Mouse (Mus musculus): ENCODE measurements around the gene Rbm4. TPM values are rescaled to one million over a fixed set of nuclear protein-coding genes. Genes with fewer than 3 reads are reported as not detected.

The Rbm4 gene
- polyA plus RNA-seq, 1 experiment from 2014 or later = 92.9 TPM

GRCm38 (mm10) chr19:4745057-4745456, 48.6 kb downstream of the Rbm4 start:
- Histone ChIP-seq H3K9ac (replicated peaks; ENCODE audit: low read length) (no peak overlapping the region), H3K36me3 (replicated peaks; ENCODE audit: control insufficient read depth, insufficient read depth, low read depth, low read length) (no peaks in the 10 kb centered on the region)
- ATAC-seq (replicated peaks; ENCODE audit: insufficient number of reproducible peaks, low FRiP score, low TSS enrichment, low read depth) = no peak

GRCm38 (mm10) chr19:4744026-4744425, 49.7 kb downstream of the Rbm4 start:
- H3K4me1 ChIP-seq (ENCODE audit: control insufficient read depth, insufficient read depth, low read length) = no peaks in the 10 kb centered on the region
- no peak overlapping the region for H3K4me2 ChIP-seq (ENCODE audit: low read depth, low read length)
- no peaks in the 10 kb centered on the region for H3K9me3 ChIP-seq (replicated peaks; ENCODE audit: control insufficient read depth, low read length)
- no peak overlapping the region for H3K27ac ChIP-seq (replicated peaks; ENCODE audit: low read depth, low read length)
- no peaks in the 10 kb centered on the region; the same call in 1 of the 2 replicates for H3K36me3 ChIP-seq (replicated peaks; ENCODE audit: control insufficient read depth, insufficient read depth, low read depth, low read length)
- H3K27me3 ChIP-seq (ENCODE audit: control insufficient read depth, insufficient read depth, low read length) = no peaks in the 10 kb centered on the region
- H3K9ac ChIP-seq (replicated peaks; ENCODE audit: low read length) = no peak overlapping the region
- H3K4me3 ChIP-seq (ENCODE audit: low read depth, low read length) = no peak overlapping the region
- ATAC-seq (replicated peaks; ENCODE audit: insufficient number of reproducible peaks, low FRiP score, low TSS enrichment, low read depth) (no peak), DNase-seq (ENCODE audit: low spot score) (no peak)
- 84% methylated on average over 14 of the region's 14 CpGs for WGBS

More at GRCm38 (mm10) chr19:4745057-4745456, 48.6 kb downstream of the Rbm4 start:
- Histone ChIP-seq H3K4me2 (ENCODE audit: low read depth, low read length) (no peak overlapping the region), H3K4me3 (ENCODE audit: low read depth, low read length) (no peak overlapping the region), H3K4me1 (ENCODE audit: control insufficient read depth, insufficient read depth, low read length) (no peaks in the 10 kb centered on the region), H3K27ac (replicated peaks; ENCODE audit: low read depth, low read length) (no peak overlapping the region), H3K27me3 (ENCODE audit: control insufficient read depth, insufficient read depth, low read length) (no peaks in the 10 kb centered on the region), H3K9me3 (replicated peaks; ENCODE audit: control insufficient read depth, low read length) (no peaks in the 10 kb centered on the region)
- DNase-seq (ENCODE audit: low spot score) = no peak
- 80% methylated on average over 9 of the region's 9 CpGs for WGBS

- Histone ChIP-seq H3K4me1 (ENCODE audit: control insufficient read depth, insufficient read depth, low read length) (no peaks in the 10 kb centered on the region), H3K9me3 (replicated peaks; ENCODE audit: control insufficient read depth, low read length) (no peaks in the 10 kb centered on the region), H3K4me2 (ENCODE audit: low read depth, low read length) (no peak overlapping the region), H3K36me3 (replicated peaks; ENCODE audit: control insufficient read depth, insufficient read depth, low read depth, low read length) (no peaks in the 10 kb centered on the region; the same call in 1 of the 2 replicates), H3K9ac (replicated peaks; ENCODE audit: low read length) (no peak overlapping the region), H3K27ac (replicated peaks; ENCODE audit: low read depth, low read length) (no peak overlapping the region), H3K4me3 (ENCODE audit: low read depth, low read length) (no peak overlapping the region), H3K27me3 (ENCODE audit: control insufficient read depth, insufficient read depth, low read length) (no peaks in the 10 kb centered on the region)
- DNase-seq (ENCODE audit: low spot score) (peak; percentile 70), ATAC-seq (replicated peaks; ENCODE audit: insufficient number of reproducible peaks, low FRiP score, low TSS enrichment, low read depth) (no peak)
- WGBS = 37% methylated on average over 5 of the region's 5 CpGs
Observed at GRCm38 (mm10) chr19:4743524-4743923, 50.2 kb downstream of the Rbm4 start.

- ATAC-seq (replicated peaks; ENCODE audit: insufficient number of reproducible peaks, low FRiP score, low TSS enrichment, low read depth) (no peak), DNase-seq (ENCODE audit: low spot score) (no peak)
- H3K9me3 ChIP-seq (replicated peaks; ENCODE audit: control insufficient read depth, low read length) = no peaks in the 10 kb centered on the region
- no peaks in the 10 kb centered on the region for H3K27me3 ChIP-seq (ENCODE audit: control insufficient read depth, insufficient read depth, low read length)
- 92% methylated on average over 6 of the region's 6 CpGs for WGBS
- H3K9ac ChIP-seq (replicated peaks; ENCODE audit: low read length) = no peak overlapping the region
- H3K4me3 ChIP-seq (ENCODE audit: low read depth, low read length) = no peak overlapping the region
- H3K36me3 ChIP-seq (replicated peaks; ENCODE audit: control insufficient read depth, insufficient read depth, low read depth, low read length) = no peaks in the 10 kb centered on the region; the same call in 1 of the 2 replicates
- H3K4me2 ChIP-seq (ENCODE audit: low read depth, low read length) = no peak overlapping the region
- no peaks in the 10 kb centered on the region for H3K4me1 ChIP-seq (ENCODE audit: control insufficient read depth, insufficient read depth, low read length)
- H3K27ac ChIP-seq (replicated peaks; ENCODE audit: low read depth, low read length) = no peak overlapping the region
Observed at GRCm38 (mm10) chr19:4742229-4742628, 51.5 kb downstream of the Rbm4 start.

DNA sequence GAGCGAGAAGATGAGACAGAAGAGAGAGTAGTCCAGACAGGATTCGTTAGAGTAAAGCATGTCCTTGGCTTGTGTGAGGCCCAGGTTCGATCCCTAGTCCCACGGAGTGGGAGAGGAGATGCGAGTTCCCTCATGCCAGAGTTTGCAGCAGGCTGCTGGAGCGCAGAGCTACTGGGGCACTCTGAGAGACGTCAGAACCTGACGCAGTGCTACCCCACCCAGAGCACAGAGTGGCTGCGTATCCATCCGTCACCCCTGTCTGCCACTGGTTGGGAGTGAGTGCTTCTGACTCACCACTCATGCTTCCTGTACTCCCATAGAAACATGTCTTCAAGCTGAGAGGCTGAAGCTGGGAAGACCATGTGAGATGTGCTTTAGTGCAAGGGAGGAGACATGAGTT, 52.2 kb downstream of the Rbm4 start:
- DNase-seq (ENCODE audit: low spot score) (no peak), ATAC-seq (replicated peaks; ENCODE audit: insufficient number of reproducible peaks, low FRiP score, low TSS enrichment, low read depth) (no peak)
- Histone ChIP-seq H3K27me3 (ENCODE audit: control insufficient read depth, insufficient read depth, low read length) (no peaks in the 10 kb centered on the region), H3K9ac (replicated peaks; ENCODE audit: low read length) (no peak overlapping the region), H3K27ac (replicated peaks; ENCODE audit: low read depth, low read length) (no peak overlapping the region), H3K4me2 (ENCODE audit: low read depth, low read length) (no peak overlapping the region), H3K4me3 (ENCODE audit: low read depth, low read length) (no peak overlapping the region), H3K9me3 (replicated peaks; ENCODE audit: control insufficient read depth, low read length) (no peaks in the 10 kb centered on the region), H3K4me1 (ENCODE audit: control insufficient read depth, insufficient read depth, low read length) (no peaks in the 10 kb centered on the region), H3K36me3 (replicated peaks; ENCODE audit: control insufficient read depth, insufficient read depth, low read depth, low read length) (no peaks in the 10 kb centered on the region; the same call in 1 of the 2 replicates)
- 82% methylated on average over 10 of the region's 10 CpGs for WGBS

- Histone ChIP-seq H3K9me3 (replicated peaks; ENCODE audit: control insufficient read depth, low read length) (no peaks in the 10 kb centered on the region), H3K4me1 (ENCODE audit: control insufficient read depth, insufficient read depth, low read length) (no peaks in the 10 kb centered on the region), H3K4me2 (ENCODE audit: low read depth, low read length) (no peak overlapping the region), H3K36me3 (replicated peaks; ENCODE audit: control insufficient read depth, insufficient read depth, low read depth, low read length) (no peaks in the 10 kb centered on the region; the same call in 1 of the 2 replicates), H3K27me3 (ENCODE audit: control insufficient read depth, insufficient read depth, low read length) (no peaks in the 10 kb centered on the region), H3K27ac (replicated peaks; ENCODE audit: low read depth, low read length) (no peak overlapping the region), H3K4me3 (ENCODE audit: low read depth, low read length) (no peak overlapping the region), H3K9ac (replicated peaks; ENCODE audit: low read length) (no peak overlapping the region)
- WGBS = 91% methylated on average over 5 of the region's 5 CpGs
- ATAC-seq (replicated peaks; ENCODE audit: insufficient number of reproducible peaks, low FRiP score, low TSS enrichment, low read depth) (no peak), DNase-seq (ENCODE audit: low spot score) (no peak)
Observed at GRCm38 (mm10) chr19:4739762-4740161, 53.9 kb downstream of the Rbm4 start.

DNA sequence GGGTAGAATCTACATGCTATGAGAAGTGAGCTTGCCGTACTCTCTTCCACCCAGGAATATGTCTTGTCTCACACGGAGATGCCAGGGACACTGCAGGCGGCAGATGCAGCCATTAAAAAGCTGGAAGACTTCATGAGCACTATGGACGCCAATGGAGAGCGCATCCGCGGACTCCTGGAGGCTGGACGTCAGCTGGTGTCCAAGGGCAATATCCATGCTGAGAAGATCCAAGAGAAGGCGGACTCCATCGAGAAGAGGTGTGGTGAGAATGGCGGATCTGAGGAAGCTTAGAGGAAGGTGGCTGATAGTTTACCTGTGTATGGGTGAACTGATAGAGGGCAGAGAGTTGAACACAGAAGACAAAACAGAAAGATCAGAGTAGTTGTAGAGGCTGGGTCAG, 54.6 kb downstream of the Rbm4 start:
- DNase-seq (ENCODE audit: low spot score) (no peak), ATAC-seq (replicated peaks; ENCODE audit: insufficient number of reproducible peaks, low FRiP score, low TSS enrichment, low read depth) (no peak)
- Histone ChIP-seq H3K9me3 (replicated peaks; ENCODE audit: control insufficient read depth, low read length) (no peaks in the 10 kb centered on the region), H3K36me3 (replicated peaks; ENCODE audit: control insufficient read depth, insufficient read depth, low read depth, low read length) (no peaks in the 10 kb centered on the region; the same call in 1 of the 2 replicates), H3K27me3 (ENCODE audit: control insufficient read depth, insufficient read depth, low read length) (no peaks in the 10 kb centered on the region), H3K27ac (replicated peaks; ENCODE audit: low read depth, low read length) (no peak overlapping the region), H3K4me1 (ENCODE audit: control insufficient read depth, insufficient read depth, low read length) (no peaks in the 10 kb centered on the region), H3K9ac (replicated peaks; ENCODE audit: low read length) (no peak overlapping the region), H3K4me2 (ENCODE audit: low read depth, low read length) (no peak overlapping the region), H3K4me3 (ENCODE audit: low read depth, low read length) (no peak overlapping the region)
- 93% methylated on average over 11 of the region's 11 CpGs for WGBS

DNA sequence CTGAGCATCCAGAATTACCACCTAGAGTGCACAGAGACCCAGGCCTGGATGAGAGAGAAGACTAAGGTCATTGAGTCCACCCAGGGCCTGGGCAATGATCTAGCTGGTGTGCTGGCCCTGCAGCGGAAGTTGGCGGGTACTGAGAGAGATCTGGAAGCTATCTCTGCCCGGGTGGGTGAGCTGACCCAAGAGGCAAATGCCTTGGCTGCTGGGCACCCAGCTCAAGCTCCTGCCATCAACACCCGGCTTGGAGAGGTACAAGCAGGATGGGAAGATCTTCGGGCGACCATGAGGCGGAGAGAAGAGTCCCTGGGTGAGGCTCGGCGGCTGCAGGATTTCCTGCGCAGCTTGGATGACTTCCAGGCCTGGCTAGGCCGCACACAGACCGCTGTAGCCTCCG, 55.8 kb downstream of the Rbm4 start:
- ATAC-seq (replicated peaks; ENCODE audit: insufficient number of reproducible peaks, low FRiP score, low TSS enrichment, low read depth) (no peak), DNase-seq (ENCODE audit: low spot score) (no peak)
- 86% methylated on average over 13 of the region's 13 CpGs for WGBS
- Histone ChIP-seq H3K27me3 (ENCODE audit: control insufficient read depth, insufficient read depth, low read length) (no peaks in the 10 kb centered on the region), H3K36me3 (replicated peaks; ENCODE audit: control insufficient read depth, insufficient read depth, low read depth, low read length) (no peaks in the 10 kb centered on the region; the same call in 1 of the 2 replicates), H3K9me3 (replicated peaks; ENCODE audit: control insufficient read depth, low read length) (no peaks in the 10 kb centered on the region), H3K4me3 (ENCODE audit: low read depth, low read length) (no peak overlapping the region), H3K27ac (replicated peaks; ENCODE audit: low read depth, low read length) (no peak overlapping the region), H3K9ac (replicated peaks; ENCODE audit: low read length) (no peak overlapping the region), H3K4me2 (ENCODE audit: low read depth, low read length) (no peak overlapping the region), H3K4me1 (ENCODE audit: control insufficient read depth, insufficient read depth, low read length) (no peaks in the 10 kb centered on the region)
